Mouse (Mus musculus): ENCODE results near the gene Tmcc2.

DNA sequence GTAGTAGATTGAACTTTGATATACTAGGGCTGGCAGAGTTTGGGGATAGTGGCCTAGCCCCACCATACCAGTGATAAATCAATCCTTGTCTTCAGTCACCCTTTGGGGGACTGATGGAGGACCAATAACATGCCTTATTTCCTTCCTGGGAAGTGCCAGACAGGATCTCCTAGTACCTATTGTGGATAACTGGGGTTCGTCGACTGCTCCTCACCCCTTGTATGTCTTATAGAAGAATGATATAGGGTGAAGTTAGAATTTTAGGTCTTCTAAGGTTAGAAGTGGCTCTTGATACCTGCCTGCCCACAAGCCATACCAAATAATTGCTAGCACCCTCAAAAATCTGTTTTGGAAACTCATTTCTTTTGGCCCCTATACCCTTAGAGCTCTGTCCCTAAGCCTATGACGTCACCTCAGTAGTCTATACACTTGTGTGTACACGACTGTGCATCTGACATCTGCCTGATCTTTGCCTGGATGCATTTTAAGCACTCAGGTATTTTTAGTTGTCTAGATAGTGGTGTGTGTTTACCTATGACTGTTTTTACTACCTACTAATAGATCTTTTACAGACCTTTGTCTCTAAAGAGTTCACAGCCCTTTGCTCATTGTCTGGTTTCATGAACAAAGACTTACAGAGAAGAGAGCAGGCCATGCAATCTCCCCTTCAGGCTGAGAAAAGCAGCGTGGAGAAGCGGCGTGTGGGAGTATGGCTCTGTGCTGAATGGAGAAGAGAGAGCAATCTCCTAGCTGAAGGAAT, 69.1 kb downstream of the Tmcc2 start:
- TF ChIP-seq EP300 (IDR thresholded peaks at IDR 0.05) (no peak), CTCF (IDR thresholded peaks at IDR 0.05) (no peak)

All from lung, postnatal 0 days (tissue).